Mouse (Mus musculus): ENCODE data around the gene Pkm.

Pkm gene

DNA sequence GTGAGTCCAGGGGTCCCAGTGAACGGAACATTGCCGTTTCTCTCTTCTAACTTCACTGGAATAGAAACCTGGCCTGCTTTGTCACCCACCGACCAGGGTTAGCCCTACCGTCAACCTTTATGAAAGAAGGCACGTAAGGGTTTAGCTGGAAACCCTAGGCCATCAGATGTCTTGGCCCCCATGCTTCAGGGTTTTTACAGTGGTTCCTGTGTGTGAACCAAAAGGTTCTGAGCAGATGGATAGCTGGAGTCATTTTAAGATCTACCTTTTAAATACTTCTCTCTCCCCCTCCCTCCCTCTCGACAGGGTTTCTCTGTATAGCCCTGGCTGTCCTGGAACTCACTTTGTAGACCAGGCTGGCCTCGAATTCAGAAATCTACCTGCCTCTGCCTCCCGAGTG is 9.8 kb downstream of the Pkm start:
- no peak for DNase-seq (ENCODE audit: low spot score)

- DNase-seq (ENCODE audit: low spot score), result no peak
Observed at GRCm38 (mm10) chr9:59666813-59667212, 10.6 kb downstream of the Pkm start.

- DNase-seq (ENCODE audit: low spot score), result no peak
Observed at GRCm38 (mm10) chr9:59667250-59667649, 11.1 kb downstream of the Pkm start.

- no peak for DNase-seq (ENCODE audit: low spot score)
Observed at GRCm38 (mm10) chr9:59667904-59668303, 11.7 kb downstream of the Pkm start.

GRCm38 (mm10) chr9:59668473-59668872 is 12.3 kb downstream of the Pkm start:
- no peak for DNase-seq (ENCODE audit: low spot score)

- no peak for DNase-seq (ENCODE audit: low spot score)
Observed at GRCm38 (mm10) chr9:59669172-59669571, 13.0 kb downstream of the Pkm start.

DNA sequence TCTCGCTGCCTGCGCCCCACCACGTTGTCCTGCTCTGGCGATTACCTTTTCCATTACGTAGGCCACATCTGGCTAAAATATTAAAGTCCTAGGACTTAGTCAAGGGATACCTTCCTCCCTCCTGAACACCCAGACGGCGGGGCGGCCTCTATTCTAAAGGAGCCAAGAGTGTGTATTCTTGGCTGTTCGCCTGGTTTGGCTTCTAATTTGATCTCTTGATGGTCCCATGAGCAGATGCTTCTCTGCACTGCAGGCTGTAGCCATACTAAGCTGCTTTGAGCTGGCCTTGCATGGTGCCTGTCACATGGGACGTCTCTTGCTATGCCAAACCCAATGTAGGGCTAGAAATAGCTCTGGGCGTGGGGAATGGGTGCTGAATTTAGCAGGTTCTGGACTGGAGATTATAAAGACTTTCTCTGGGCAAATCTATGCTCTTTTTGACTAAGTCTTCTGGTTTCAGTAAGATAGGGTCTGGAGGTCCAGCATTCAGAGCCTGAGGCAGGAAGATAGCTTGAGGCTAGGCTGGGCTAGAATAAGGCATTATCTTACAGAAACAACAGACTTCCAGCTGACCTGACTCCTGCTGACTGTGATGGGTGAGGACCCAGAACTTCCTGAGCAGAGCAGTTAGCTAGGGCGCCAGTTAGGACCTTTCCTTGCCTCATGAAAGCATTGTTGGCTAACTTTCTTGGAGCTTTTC is 16.2 kb downstream of the Pkm start:
- DNase-seq (ENCODE audit: low spot score), result no peak

- no peak for DNase-seq (ENCODE audit: low spot score)
Observed at GRCm38 (mm10) chr9:59673427-59673826, 17.3 kb downstream of the Pkm start.

GRCm38 (mm10) chr9:59675598-59675997 is 19.4 kb downstream of the Pkm start:
- no peak for DNase-seq (ENCODE audit: low spot score)

DNA sequence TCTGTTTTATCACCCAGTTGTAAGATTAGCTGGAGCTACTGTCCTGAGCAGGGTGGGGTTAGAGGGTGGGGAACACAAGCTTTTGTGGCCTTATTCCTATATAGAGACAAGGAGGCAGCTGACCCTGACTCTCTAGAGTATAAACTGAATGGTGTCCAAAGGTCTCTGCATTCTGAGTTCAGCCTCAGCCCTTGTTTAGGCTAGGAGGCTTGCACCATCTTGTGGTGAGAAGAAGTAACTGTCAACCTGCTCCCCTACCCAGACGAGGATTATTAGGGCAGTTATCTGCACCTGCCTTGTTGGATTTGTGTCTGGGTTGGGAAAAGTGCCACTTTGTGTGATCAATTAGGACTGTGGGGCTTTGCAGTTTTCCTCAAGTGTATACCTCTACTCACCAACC is 22.1 kb downstream of the Pkm start:
- DNase-seq (ENCODE audit: low spot score), result no peak

DNA sequence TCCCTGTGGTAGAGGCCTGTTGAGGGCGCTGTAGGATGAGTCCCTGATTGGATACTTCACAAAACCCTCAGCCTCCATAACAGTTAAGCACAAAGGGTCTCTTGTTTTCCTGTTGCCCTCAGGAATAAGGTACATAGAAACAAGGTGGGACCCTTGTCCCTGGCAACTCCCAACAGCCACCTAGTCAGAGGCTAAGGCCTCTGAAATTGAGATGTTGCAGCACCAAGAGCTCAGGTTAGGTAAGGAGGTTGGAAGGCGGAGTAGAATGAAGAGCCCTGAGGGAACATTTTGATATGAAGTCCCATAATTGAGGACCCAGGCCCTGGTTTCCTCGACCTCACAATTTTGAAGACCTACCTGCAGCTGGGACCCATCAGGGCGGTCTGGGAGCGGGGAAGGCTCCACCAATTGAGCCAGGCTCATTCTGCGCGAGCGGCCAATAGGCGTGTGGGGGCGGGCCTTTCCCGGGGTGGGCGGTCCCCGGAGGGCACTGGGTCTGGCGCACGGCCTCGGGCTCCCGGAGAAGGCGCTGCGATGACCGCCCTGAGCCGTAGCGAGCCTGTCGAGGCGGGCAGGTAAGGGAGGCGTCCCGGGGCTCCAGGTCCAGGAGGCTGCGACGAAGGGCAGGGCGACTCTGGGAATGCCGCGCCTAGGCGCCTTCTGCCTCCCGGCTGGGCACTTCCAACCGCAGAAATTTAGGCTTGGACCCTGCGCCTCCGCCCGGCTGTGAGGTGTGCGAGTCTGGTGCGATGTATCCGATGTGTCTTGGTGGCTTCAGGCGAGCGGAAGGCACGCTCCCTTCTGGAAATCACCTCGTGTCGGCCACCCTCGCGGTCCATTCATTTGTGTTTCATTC is 23.7 kb downstream of the Pkm start, which contains the start of gene Gramd2:
Gene Gramd2, plus strand, starts transcription at position 467 of the 856 bp plus-strand sequence.
- DNase-seq (ENCODE audit: low spot score), result peak; percentile 91

- no peak for DNase-seq (ENCODE audit: low spot score)
Observed at GRCm38 (mm10) chr9:59680534-59680875, 24.3 kb downstream of the Pkm start.

DNA sequence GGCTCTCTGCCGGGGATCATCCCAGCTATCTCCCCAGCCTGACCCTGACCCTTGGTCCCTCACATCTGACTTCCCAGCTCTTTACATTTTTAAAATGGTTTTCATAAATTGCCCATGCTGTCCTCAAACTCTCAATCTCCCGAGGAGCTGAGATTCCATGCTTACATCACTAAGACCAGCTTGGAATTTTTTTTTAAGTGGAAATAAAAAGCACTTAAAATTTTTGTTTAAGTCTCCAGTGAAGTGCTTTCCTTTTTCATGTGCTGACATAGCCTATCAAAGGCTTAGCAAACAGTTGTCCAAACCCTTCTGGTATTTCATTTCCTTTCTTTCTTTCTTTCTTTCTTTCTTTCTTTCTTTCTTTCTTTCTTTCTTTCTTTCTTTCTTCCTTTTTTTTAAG is 27.9 kb downstream of the Pkm start:
- DNase-seq (ENCODE audit: low spot score), result no peak

DNA sequence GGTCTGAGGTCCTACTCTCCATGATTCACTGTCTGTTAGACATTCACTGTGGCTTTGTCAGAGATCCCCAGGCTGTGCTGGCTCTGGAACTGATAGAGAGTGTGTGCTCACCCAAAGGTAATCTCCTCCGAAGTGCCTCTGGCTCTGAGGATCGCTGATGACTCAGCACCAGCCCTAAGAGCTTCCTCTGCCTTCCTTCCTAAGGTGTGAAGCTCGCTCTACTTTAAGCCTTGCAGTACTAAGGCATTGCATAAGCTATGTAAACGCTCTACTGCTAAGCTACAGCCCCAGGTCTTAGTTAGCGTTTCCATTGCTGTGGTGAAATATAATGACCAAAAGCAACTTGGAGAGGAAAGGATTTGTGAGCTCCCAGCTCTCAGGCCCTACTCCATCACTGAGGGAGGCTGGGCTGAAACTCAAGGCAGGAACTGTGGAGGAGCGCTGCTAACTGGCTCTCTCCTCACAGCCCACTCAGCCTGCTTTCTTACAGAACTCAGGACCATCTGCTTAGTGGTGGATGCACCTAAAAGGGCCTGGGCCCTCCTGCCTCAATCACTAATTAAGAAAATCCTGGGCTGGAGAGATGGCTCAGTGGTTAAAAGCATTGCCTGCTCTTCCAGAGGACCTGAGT is 31.4 kb downstream of the Pkm start:
- DNase-seq (ENCODE audit: low spot score), result no peak

DNA sequence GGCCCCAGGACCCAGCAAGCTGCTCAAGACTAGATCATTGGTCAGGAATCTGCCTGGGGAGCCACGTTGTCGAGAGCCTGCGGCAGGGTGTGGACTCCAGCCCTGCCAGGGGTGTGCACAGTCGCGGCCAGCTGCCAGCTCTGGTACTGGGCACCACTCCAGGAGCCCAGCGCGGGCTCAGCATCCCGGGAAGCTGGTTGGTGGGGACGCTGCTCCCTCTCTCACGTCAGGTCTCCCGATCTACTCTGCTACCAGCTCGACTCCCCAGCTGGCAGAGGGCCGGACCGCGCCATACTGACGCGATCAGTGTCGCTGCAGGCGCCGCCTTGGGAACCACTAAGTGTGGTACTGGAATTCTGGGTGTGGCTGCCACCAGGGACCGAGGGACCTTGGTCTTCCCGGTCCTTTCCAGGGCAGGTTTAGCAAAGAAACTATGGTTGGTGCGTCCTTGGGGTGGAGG is 35.5 kb downstream of the Pkm start:
- peak; percentile 87 for DNase-seq (ENCODE audit: low spot score)

GRCm38 (mm10) chr9:59692145-59692544 is 36.0 kb downstream of the Pkm start:
- DNase-seq (ENCODE audit: low spot score), result peak; percentile 69

- DNase-seq (ENCODE audit: low spot score), result no peak
Observed at GRCm38 (mm10) chr9:59694571-59695450, 38.6 kb downstream of the Pkm start.

DNA sequence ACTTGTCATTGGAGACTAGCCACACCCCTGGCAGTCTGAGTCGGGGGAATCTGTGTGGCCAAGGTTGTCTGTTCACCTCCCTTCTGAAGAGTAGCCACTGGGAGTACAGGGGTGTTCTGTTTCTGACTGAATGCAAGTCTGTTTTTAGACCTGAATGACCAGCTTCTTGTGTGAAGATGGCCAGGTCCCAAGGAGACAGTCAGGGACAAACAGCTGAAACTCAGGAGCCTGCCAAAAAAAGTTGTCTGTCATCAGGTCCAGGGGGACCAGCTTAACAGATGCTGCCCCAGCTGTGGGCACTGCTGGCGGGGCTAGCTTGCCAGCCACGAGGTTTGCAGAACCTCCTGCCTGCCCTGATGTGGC is 39.3 kb downstream of the Pkm start:
- DNase-seq (ENCODE audit: low spot score), result no peak

DNA sequence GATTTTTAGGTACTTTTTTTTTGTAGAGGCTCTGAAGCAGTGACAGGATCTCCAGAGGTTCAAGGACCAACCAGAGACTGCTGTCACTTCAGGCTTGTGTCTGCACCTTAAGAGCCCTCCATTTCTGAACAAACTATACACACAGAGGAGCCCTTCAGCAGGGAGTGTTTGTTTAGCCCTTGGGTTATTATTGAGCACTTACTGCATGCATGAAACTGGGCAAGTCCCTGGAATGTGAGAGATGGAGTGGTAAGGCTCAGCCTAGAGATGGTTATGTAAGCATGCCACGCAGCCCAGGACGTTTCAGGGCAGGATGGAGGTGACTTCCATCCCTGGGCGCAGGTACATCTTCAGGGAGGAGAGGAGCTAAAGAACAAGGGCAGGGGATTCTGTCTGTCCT is 40.2 kb downstream of the Pkm start:
- DNase-seq (ENCODE audit: low spot score), result no peak

GRCm38 (mm10) chr9:59701094-59701493 is 44.9 kb downstream of the Pkm start:
- peak; percentile 47 for DNase-seq (ENCODE audit: low spot score)

- DNase-seq (ENCODE audit: low spot score), result no peak
Observed at GRCm38 (mm10) chr9:59703099-59703498, 46.9 kb downstream of the Pkm start.

Data from testis, postnatal 10 days (tissue).